Mouse (Mus musculus) lung, postnatal 0 days (tissue): ENCODE data around the gene Sdhc. TPM values are rescaled to one million over a fixed set of nuclear protein-coding genes. Genes with fewer than 3 reads are reported as not detected.

ENCODE experiments used
- ATAC-seq: fragments of 200-750 bp; cut with Nextera tagmentation; 2 replicates; pipeline ENCODE4 v1.8.0; 2017; ENCODE audit warnings: moderate library complexity
- DNase-seq: peaks from one replicate; pipeline ENCODE4 v3.0.0-alpha.2; 2016; ENCODE audit warnings: low spot score
- H3K27ac ChIP-seq: fragments of 300-500 bp; sonication (generic); 2 replicates; pipeline ENCODE4 v1.5.1; 2014; ENCODE audit warnings: antibody characterized with exemption, mild to moderate bottlenecking, low read length, mixed read lengths
- H3K27me3 ChIP-seq: fragments of 300-500 bp; sonication (generic); replicated peaks from 2 replicates; pipeline ENCODE4 v1.6.1; 2014; ENCODE audit warnings: low read length, mixed read lengths; ENCODE audit not compliant: insufficient read depth
- H3K36me3 ChIP-seq: fragments of 300-500 bp; sonication (generic); 2 replicates; pipeline ENCODE4 v1.6.1; 2014; ENCODE audit warnings: low read length, mixed read lengths; ENCODE audit not compliant: insufficient read depth
- H3K4me1 ChIP-seq: fragments of 300-500 bp; sonication (generic); 2 replicates; pipeline ENCODE4 v1.6.1; 2014; ENCODE audit warnings: antibody characterized with exemption, low read depth, low read length, mixed read lengths; ENCODE audit not compliant: insufficient read depth
- H3K4me2 ChIP-seq: fragments of 300-500 bp; sonication (generic); replicated peaks from 2 replicates; pipeline ENCODE4 v1.6.1; 2014; ENCODE audit warnings: low read depth, mild to moderate bottlenecking, low read length, moderate library complexity, mixed read lengths
- H3K4me3 ChIP-seq: fragments of 300-500 bp; sonication (generic); 2 replicates; pipeline ENCODE4 v1.5.1; 2014; ENCODE audit warnings: low read depth, low read length
- H3K9ac ChIP-seq: fragments of 300-500 bp; sonication (generic); replicated peaks from 2 replicates; pipeline ENCODE4 v1.6.1; 2014; ENCODE audit warnings: low read depth, mild to moderate bottlenecking
- H3K9me3 ChIP-seq: fragments of 300-500 bp; sonication (generic); 2 replicates; pipeline ENCODE4 v1.6.1; 2016; ENCODE audit warnings: low read length, mixed read lengths
- CTCF ChIP-seq: IDR thresholded peaks from 2 replicates; pipeline ENCODE4 v1.5.1; 2016; ENCODE audit warnings: antibody characterized with exemption, mild to moderate bottlenecking
- EP300 ChIP-seq: IDR thresholded peaks from 2 replicates; pipeline ENCODE4 v1.6.1; 2016; ENCODE audit warnings: antibody characterized with exemption, mild to moderate bottlenecking, control low read depth
- WGBS: fragments of 180-500 bp; shearing (Covaris S2); extraction: QIAGEN DNeasy Blood & Tissue Kit; methylation state at CpG from one replicate; pipeline ENCODE4 v1.1.7; 2014; 5-methylcytosine and 5-hydroxymethylcytosine counted together
- polyA plus RNA-seq: library from polyadenylated mRNA; unstranded; fragments of >200 nt; fragmentation: Nextera tagmentation; extraction: Ambion mirVana; gene quantifications from 2 replicates; pipeline ENCODE4 v1.2.1, GENCODE M21; 2015

Sdhc gene
- polyA plus RNA-seq, 1 experiment from 2014 or later, result 157 TPM

- no peak overlapping the region for H3K9ac ChIP-seq
- no peaks in the 10 kb centered on the region for H3K27me3 ChIP-seq
- ATAC-seq (no peak), DNase-seq (no peak)
- no peaks in the 10 kb centered on the region for H3K36me3 ChIP-seq
- 81% methylated on average over 14 of the region's 14 CpGs for WGBS
- TF ChIP-seq EP300 (no peak), CTCF (no peak)
- no peaks in the 10 kb centered on the region for H3K9me3 ChIP-seq
- no peak overlapping the region for H3K4me3 ChIP-seq
- H3K4me1 ChIP-seq, result peaks cover 3% of the 10 kb centered on the region; the same call in 1 of the 2 replicates
- no peak overlapping the region for H3K27ac ChIP-seq
- no peak overlapping the region for H3K4me2 ChIP-seq
Observed at GRCm38 (mm10) chr1:171119405-171119804, 31.0 kb downstream of the Sdhc start.

DNA sequence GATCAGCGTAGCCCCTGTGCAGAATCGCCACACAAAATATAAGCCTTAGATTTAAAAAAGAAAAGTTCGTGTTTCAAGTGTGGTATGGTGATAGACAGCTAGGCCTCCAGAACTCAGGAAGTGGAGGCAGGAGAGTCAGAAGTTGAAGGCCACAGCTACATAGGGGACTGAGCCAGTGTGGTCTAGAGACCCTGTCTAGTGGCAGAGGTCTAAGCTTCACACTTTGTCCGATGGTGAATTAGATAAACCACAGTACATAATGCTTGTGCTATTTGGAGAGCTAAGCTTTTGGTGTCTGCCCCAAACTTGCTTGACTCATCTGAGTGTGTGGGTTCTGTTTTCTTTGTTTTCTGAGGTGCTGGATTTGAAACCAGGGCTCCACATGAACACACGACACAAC lies 31.4 kb downstream of the Sdhc start:
- 82% methylated on average over 5 of the region's 5 CpGs for WGBS
- no peaks in the 10 kb centered on the region for H3K9me3 ChIP-seq

DNA sequence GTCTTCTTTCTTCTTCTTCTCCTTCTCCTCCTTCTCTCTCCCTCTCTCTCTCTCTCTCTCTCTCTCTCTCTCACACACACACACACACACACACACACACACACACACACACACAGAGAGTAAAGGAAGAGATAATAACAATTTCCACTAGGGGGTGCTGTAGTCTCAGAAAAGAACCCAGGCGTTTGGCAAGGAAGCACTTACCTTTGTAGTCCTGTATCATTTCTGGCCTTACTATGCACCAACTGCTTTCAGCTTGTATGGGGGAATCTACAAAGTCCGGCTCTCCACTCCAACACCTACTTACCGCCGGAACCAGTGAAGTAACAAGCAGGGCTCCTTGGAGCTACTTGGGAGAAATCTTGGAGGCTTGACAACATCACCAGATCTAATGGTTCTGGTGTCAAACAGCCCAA lies 32.1 kb downstream of the Sdhc start:
- TF ChIP-seq EP300 (no peak), CTCF (peak; percentile 76)
- Histone ChIP-seq H3K9me3 (no peaks in the 10 kb centered on the region), H3K9ac (no peak overlapping the region), H3K36me3 (no peaks in the 10 kb centered on the region), H3K4me2 (no peak overlapping the region), H3K4me3 (no peak overlapping the region), H3K4me1 (peaks cover 3% of the 10 kb centered on the region; the same call in 1 of the 2 replicates), H3K27ac (no peak overlapping the region), H3K27me3 (no peaks in the 10 kb centered on the region)
- ATAC-seq (0 out of 2 replicates have a peak, but pooled peaks have one; percentile 5), DNase-seq (peak; percentile 88)
- whole genome bisulfite sequencing, result 4% methylated on average over 4 of the region's 4 CpGs

More for the DNA sequence above, 31.4 kb downstream of the Sdhc start:
- no peak overlapping the region for H3K27ac ChIP-seq
- peaks cover 3% of the 10 kb centered on the region; the same call in 1 of the 2 replicates for H3K4me1 ChIP-seq
- H3K9ac ChIP-seq, result no peak overlapping the region
- ATAC-seq, result no peak
- no peak overlapping the region for H3K4me2 ChIP-seq
- TF ChIP-seq EP300, result no peak
- no peak for TF ChIP-seq CTCF
- no peaks in the 10 kb centered on the region for H3K27me3 ChIP-seq
- H3K4me3 ChIP-seq, result no peak overlapping the region
- no peaks in the 10 kb centered on the region for H3K36me3 ChIP-seq
- no peak for DNase-seq

GRCm38 (mm10) chr1:171116280-171116679 lies 34.1 kb downstream of the Sdhc start:
- Histone ChIP-seq H3K4me1 (no peaks in the 10 kb centered on the region; the same call in 1 of the 2 replicates), H3K36me3 (no peaks in the 10 kb centered on the region), H3K4me2 (no peak overlapping the region), H3K27me3 (no peaks in the 10 kb centered on the region), H3K4me3 (no peak overlapping the region), H3K9me3 (no peaks in the 10 kb centered on the region), H3K9ac (no peak overlapping the region), H3K27ac (no peak overlapping the region)
- DNase-seq (no peak), ATAC-seq (no peak)
- WGBS, result 40% methylated on average over 4 of the region's 4 CpGs
- no peak for TF ChIP-seq EP300
- TF ChIP-seq CTCF, result no peak

DNA sequence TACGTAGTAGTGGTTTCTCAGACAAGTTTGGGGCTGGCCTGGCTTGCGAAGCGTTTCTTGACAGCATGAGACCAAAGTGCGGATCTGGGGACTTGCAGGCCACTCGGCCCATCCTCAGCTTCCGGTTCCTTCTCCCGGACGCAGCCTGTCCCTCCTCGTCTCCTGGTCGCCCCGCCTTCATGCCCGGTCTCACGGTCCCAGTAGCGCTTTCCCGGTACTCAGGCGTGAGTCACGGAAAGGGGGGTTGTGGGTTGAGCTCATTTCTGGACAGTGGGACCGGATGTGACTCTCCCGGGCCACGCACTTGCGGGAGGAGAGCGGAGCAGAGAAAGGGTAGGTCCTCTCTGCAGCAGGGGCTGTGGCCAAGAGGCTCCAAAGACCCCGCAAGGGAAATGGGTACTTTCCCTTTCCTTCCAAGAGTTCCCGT lies 36.5 kb downstream of the Sdhc start, which contains the start of gene Cfap126:
Cfap126 (plus strand) TSS at position 46 of the 427 bp plus-strand sequence.
- DNase-seq (peak; percentile 94), ATAC-seq (peak; percentile 79)
- no peaks in the 10 kb centered on the region for H3K36me3 ChIP-seq
- no peak for TF ChIP-seq CTCF
- TF ChIP-seq EP300, result 0 out of 2 replicates have a peak, but pooled peaks have one; percentile 3
- peak within 1 kb of the TSS; percentile 45; the same call in 1 of the 2 replicates for H3K9ac ChIP-seq
- H3K9me3 ChIP-seq, result no peaks in the 10 kb centered on the region
- H3K27me3 ChIP-seq, result no peaks in the 10 kb centered on the region
- no peaks in the 10 kb centered on the region; the same call in 1 of the 2 replicates for H3K4me1 ChIP-seq
- peak within 1 kb of the TSS; percentile 41 for H3K4me3 ChIP-seq
- WGBS, result 1% methylated on average over 24 of the region's 24 CpGs
- peak within 1 kb of the TSS; percentile 85 for H3K27ac ChIP-seq
- H3K4me2 ChIP-seq, result peak within 1 kb of the TSS; percentile 63

DNA sequence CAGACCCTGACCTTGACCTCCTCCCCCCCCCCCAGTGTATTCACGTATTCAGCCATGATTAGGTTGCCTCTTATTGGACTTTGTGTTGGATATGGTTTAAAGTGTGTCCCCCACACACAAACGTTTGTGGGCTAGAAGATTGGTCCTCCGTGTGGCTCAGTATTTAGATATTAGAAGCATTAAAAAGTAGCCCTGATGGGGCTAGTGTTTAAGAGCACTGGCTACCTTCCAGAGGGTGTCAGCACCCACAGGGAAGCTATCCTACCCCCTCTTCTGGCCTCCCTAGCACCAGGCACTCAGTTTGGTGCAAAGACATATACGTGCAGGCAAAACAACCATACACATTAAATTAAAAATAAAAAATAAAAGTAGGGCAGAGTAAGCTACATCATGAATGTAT lies 37.4 kb downstream of the Sdhc start:
- no peak for ATAC-seq
- H3K4me3 ChIP-seq, result no peak overlapping the region
- H3K36me3 ChIP-seq, result no peaks in the 10 kb centered on the region
- no peak overlapping the region for H3K9ac ChIP-seq
- DNase-seq, result no peak
- H3K4me1 ChIP-seq, result no peaks in the 10 kb centered on the region
- 73% methylated on average over 4 of the region's 4 CpGs for WGBS
- H3K27me3 ChIP-seq, result no peaks in the 10 kb centered on the region
- H3K27ac ChIP-seq, result no peak overlapping the region
- no peak overlapping the region for H3K4me2 ChIP-seq
- no peak for TF ChIP-seq EP300
- TF ChIP-seq CTCF, result no peak
- no peaks in the 10 kb centered on the region for H3K9me3 ChIP-seq
